Mouse (Mus musculus): ENCODE measurements around the gene Gm9945. TPM values are rescaled to one million over a fixed set of nuclear protein-coding genes. Genes with fewer than 3 reads are reported as not detected.
A peak's percentile ranks its signal among the peaks of the same experiment; 100 is the strongest.

Gm9945 gene
- total and polyA plus RNA-seq, 3 experiments, result not detected

DNA sequence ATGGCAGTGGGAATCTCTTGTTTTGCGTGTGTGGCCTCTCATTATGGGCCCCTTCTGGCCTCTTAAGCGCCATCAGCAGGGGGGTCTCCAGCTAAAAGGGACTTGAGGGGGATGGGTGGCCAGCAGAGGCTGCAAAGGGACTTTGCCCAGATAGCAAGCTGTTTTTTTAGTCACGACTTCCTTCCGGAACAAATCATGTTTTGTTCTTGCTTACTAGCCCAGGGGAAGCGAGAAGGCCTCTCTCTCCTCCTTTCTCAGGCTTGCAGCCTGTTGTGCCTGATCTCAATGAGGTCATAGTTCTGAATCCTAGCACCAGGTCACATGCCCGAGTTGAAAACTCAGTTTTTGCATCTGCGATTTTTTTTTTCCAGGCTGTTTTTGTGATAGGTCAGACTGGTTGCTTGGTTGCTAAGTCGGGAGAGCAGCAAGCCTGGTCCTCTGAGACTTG, 12.0 kb downstream of the Gm9945 start (continued):
- TF ChIP-seq POLR2A (IDR thresholded peaks at IDR 0.05; ENCODE audit: low read depth, low read length), result peak; percentile 48
- TF ChIP-seq EP300 (IDR thresholded peaks at IDR 0.05; ENCODE audit: low read length), result peak; percentile 83
- TF ChIP-seq MAFK (IDR thresholded peaks at IDR 0.05; ENCODE audit: insufficient replicate concordance, low read length), result peak; percentile 71; the same call in 1 of the 2 replicates
- no peak for TF ChIP-seq SMC3 (IDR thresholded peaks at IDR 0.05; ENCODE audit: low read depth, low read length)
- TF ChIP-seq SIN3A (IDR thresholded peaks at IDR 0.05; ENCODE audit: low read length), result peak; percentile 85; the same call in 1 of the 2 replicates
- peak; percentile 57; the same call in 1 of the 2 replicates for TF ChIP-seq TCF12 (IDR thresholded peaks at IDR 0.05; ENCODE audit: low read depth, low read length)
- TF ChIP-seq TBP (conservative IDR thresholded peaks at IDR 0.05; ENCODE audit: low read depth, low read length), result peak; percentile 31; the same call in 1 of the 2 replicates
- TF ChIP-seq ZNF384 (IDR thresholded peaks at IDR 0.05; ENCODE audit: low read depth, low read length), result peak; percentile 95

DNA sequence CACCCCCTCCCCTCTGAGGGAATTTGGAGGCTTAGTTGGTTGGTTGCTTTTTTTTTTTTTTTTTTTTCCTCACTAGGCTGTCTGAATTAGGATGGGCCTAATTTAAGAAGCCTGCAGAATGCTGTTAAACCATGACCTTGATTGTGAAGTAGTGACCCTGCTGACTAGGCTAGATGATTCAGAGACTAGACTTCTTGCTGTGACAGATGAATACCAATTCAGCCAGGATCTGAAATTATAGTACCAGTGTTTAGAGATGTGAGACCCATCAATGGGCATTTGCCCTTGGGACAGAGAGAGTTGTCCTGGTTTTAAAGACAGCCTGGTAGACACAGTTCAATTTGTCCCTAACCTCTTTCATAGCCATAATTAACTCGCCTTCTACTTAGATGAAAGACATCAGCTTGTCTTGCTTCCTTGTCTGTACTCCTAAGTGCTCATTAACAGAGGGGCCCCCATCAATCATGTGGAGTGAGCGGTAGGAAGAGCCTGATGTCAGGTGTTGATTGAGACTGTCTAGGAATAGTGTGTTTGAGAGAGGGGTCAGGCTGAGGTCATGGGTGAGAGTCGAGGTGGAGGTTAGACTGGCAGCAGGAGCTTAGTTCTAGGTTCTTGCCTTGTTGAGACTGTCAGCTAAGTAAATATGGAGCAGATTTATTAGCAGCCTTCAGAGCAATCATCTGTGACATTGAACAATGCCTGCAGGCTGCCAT, 13.4 kb downstream of the Gm9945 start:
- H3K27me3 ChIP-seq (replicated peaks), result no peaks in the 10 kb centered on the region
- dilution Hi-C loops (cut with MboI; ENCODE audit: extremely low pct_ligation_motif_present, extremely low pct_unique_long_range_greater_than_20kb, low sequenced_read_pairs), result no loop called here
- H3K36me3 ChIP-seq (replicated peaks in 1 of 2; ENCODE audit: control insufficient read depth in 1 of 2, insufficient read depth in 1 of 2, low read length in 1 of 2), result no peaks in the 10 kb centered on the region
- in situ Hi-C loops (cut with MboI; ENCODE audit: low pct_ligation_motif_present, low pct_unique_long_range_greater_than_20kb, low sequenced_read_pairs), result no loop called here
- no peaks in the 10 kb centered on the region for H3K79me2 ChIP-seq (replicated peaks; ENCODE audit: control insufficient read depth, extremely low read depth, insufficient read depth, poor library complexity, severe bottlenecking)
- no peak overlapping the region for H3K27ac ChIP-seq (ENCODE audit: insufficient read depth, low read depth)
- no peaks in the 10 kb centered on the region for H3K9me3 ChIP-seq (replicated peaks; ENCODE audit: low read length)
- no peak overlapping the region for H3K4me3 ChIP-seq (replicated peaks in 1 of 3; ENCODE audit: low read depth in 2 of 3, low read length in 2 of 3, poor library complexity in 1 of 3)
- TF ChIP-seq ZNF384 (IDR thresholded peaks at IDR 0.05; ENCODE audit: low read depth, low read length) (peak; percentile 69; the same call in 1 of the 2 replicates), KAT2A (IDR thresholded peaks at IDR 0.05; ENCODE audit: insufficient replicate concordance, low read length) (no peak)
- no peak for DNase-seq (ENCODE audit: extremely low read depth)
- no peak overlapping the region for H3K9ac ChIP-seq (ENCODE audit: insufficient read depth, low read depth)
- H3K4me2 ChIP-seq (ENCODE audit: insufficient read depth, low read depth, poor library complexity, severe bottlenecking), result no peak overlapping the region
- peaks cover 18 to 72% of the 10 kb centered on the region in 2 experiments for H3K4me1 ChIP-seq (ENCODE audit: control insufficient read depth in 1 of 2, insufficient read depth in 2 of 2)

DNA sequence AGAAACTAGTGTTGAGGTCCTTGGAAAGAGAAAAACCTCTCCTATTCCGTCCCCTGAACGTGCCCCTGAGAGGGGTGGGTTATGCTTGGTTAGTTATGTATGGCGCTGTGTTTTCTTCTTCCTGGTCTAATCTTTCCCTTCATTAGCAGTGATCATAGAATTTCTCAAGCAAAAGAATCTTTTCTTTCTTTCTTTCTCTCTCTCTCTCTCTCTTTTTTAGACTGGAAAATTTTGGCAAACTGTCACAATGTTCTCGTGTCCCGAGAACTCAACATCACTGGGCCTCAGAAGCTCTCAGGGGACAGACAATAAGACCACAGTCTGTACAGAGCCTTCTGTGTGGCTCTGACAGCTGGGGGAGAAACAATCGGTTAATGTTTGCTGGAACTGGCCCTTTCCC, 15.5 kb downstream of the Gm9945 start:
- no peaks in the 10 kb centered on the region for H3K27me3 ChIP-seq (replicated peaks)
- H3K27ac ChIP-seq (ENCODE audit: insufficient read depth, low read depth), result no peak overlapping the region
- peak; percentile 61 for DNase-seq (ENCODE audit: extremely low read depth)
- peaks cover 21 to 72% of the 10 kb centered on the region in 2 experiments for H3K4me1 ChIP-seq (ENCODE audit: control insufficient read depth in 1 of 2, insufficient read depth in 2 of 2)
- TF ChIP-seq MEF2A (IDR thresholded peaks at IDR 0.05; ENCODE audit: borderline replicate concordance, low read depth, low read length), result peak; percentile 53
- TF ChIP-seq TCF12 (IDR thresholded peaks at IDR 0.05; ENCODE audit: low read depth, low read length), result peak; percentile 30; the same call in 1 of the 2 replicates
- TF ChIP-seq EP300 (IDR thresholded peaks at IDR 0.05; ENCODE audit: low read length), result peak; percentile 73
- 0 out of 2 replicates have a peak, but pooled peaks have one; percentile 5 for TF ChIP-seq MAFK (IDR thresholded peaks at IDR 0.05; ENCODE audit: insufficient replicate concordance, low read length)
- TF ChIP-seq TBP (conservative IDR thresholded peaks at IDR 0.05; ENCODE audit: low read depth, low read length), result 0 out of 2 replicates have a peak, but pooled peaks have one; percentile 28
- TF ChIP-seq RCOR1 (conservative IDR thresholded peaks at IDR 0.05; ENCODE audit: low read depth, low read length), result peak; percentile 70; the same call in 1 of the 2 replicates
- TF ChIP-seq MYC (IDR thresholded peaks at IDR 0.05; ENCODE audit: low read depth, low read length), result peak; percentile 31; the same call in 1 of the 2 replicates
- peak; percentile 85 for TF ChIP-seq BHLHE40 (IDR thresholded peaks at IDR 0.05; ENCODE audit: low read depth, low read length)
- peak; percentile 53 for TF ChIP-seq ETS1 (conservative IDR thresholded peaks at IDR 0.05; ENCODE audit: low read depth, low read length)
- no peak for TF ChIP-seq POLR2A (IDR thresholded peaks at IDR 0.05; ENCODE audit: low read depth, low read length)
- no peak for TF ChIP-seq CHD2 (IDR thresholded peaks at IDR 0.05; ENCODE audit: low read length)
- no peak for TF ChIP-seq JUN (IDR thresholded peaks at IDR 0.05; ENCODE audit: insufficient read depth, low read depth, low read length)
- 0 out of 2 replicates have a peak, but pooled peaks have one; percentile 30 for TF ChIP-seq MAZ (IDR thresholded peaks at IDR 0.05; ENCODE audit: low read depth, low read length)
- TF ChIP-seq ELF1 (IDR thresholded peaks at IDR 0.05; ENCODE audit: low read depth, low read length), result peak; percentile 48; the same call in 1 of the 2 replicates
- H3K4me2 ChIP-seq (ENCODE audit: insufficient read depth, low read depth, poor library complexity, severe bottlenecking), result peak overlapping the region; percentile 52
- no peak overlapping the region for H3K4me3 ChIP-seq (replicated peaks in 1 of 3; ENCODE audit: low read depth in 2 of 3, low read length in 2 of 3, poor library complexity in 1 of 3)
- H3K9me3 ChIP-seq (replicated peaks; ENCODE audit: low read length), result no peaks in the 10 kb centered on the region
- no peaks in the 10 kb centered on the region for H3K79me2 ChIP-seq (replicated peaks; ENCODE audit: control insufficient read depth, extremely low read depth, insufficient read depth, poor library complexity, severe bottlenecking)
- no peaks in the 10 kb centered on the region for H3K36me3 ChIP-seq (replicated peaks in 1 of 2; ENCODE audit: control insufficient read depth in 1 of 2, insufficient read depth in 1 of 2, low read length in 1 of 2)
- H3K9ac ChIP-seq (ENCODE audit: insufficient read depth, low read depth), result peak overlapping the region; percentile 24
- dilution Hi-C loops (cut with MboI; ENCODE audit: extremely low pct_ligation_motif_present, extremely low pct_unique_long_range_greater_than_20kb, low sequenced_read_pairs) (no loop called here), in situ Hi-C loops (cut with MboI; ENCODE audit: low pct_ligation_motif_present, low pct_unique_long_range_greater_than_20kb, low sequenced_read_pairs) (no loop called here)

Data from CH12.LX (cell line).